Comparison of ENCODE assay signal across 16 mouse cellular contexts in genomic region chr17:63235821-63236220, GRCm38 (mm10).
DNase-seq lines count a peak whose midpoint lies in the region; ATAC-seq and TF ChIP-seq lines count a peak whose summit lies in the region.
"Had no signal": no experiment of that assay in that cellular context is flagged by ENCODE, and none has a peak within 500 bp of the region (broad histone marks: within the 10 kb centered on the region; RNA-seq: fewer than 3 reads in every experiment).

No protein-coding gene starts in this region.

- H3K36me3 ChIP-seq in intestine, postnatal 0 days (ENCODE audit: control insufficient read depth, insufficient read depth): no peaks in the 10 kb centered on the region
- H3K36me3 ChIP-seq in intestine, embryonic 16.5 days (ENCODE audit: control insufficient read depth, insufficient read depth, low read length): no peaks in the 10 kb centered on the region
- H3K36me3 ChIP-seq in kidney, embryonic 16.5 days (ENCODE audit: insufficient read depth, low read length): no peaks in the 10 kb centered on the region
- no peaks in the 10 kb centered on the region for H3K36me3 ChIP-seq in midbrain, postnatal 0 days (ENCODE audit: insufficient read depth, low read length)
- no peaks in the 10 kb centered on the region for H3K36me3 ChIP-seq in midbrain, embryonic 14.5 days (ENCODE audit: control insufficient read depth, insufficient read depth, low read length)
- H3K36me3 ChIP-seq: embryonic facial prominence, embryonic 10.5 days; heart, embryonic 13.5 days; hindbrain, embryonic 15.5 days had no signal

- H3K4me1 ChIP-seq in intestine, postnatal 0 days (replicated peaks; ENCODE audit: control insufficient read depth, insufficient read depth, low read length): no peaks in the 10 kb centered on the region
- no peaks in the 10 kb centered on the region for H3K4me1 ChIP-seq in intestine, embryonic 16.5 days (ENCODE audit: control insufficient read depth, insufficient read depth, low read length)
- H3K4me1 ChIP-seq in kidney, embryonic 16.5 days (ENCODE audit: insufficient read depth, low read length): no peaks in the 10 kb centered on the region
- no peaks in the 10 kb centered on the region for H3K4me1 ChIP-seq in midbrain, postnatal 0 days (ENCODE audit: insufficient read depth, low read length)
- no peaks in the 10 kb centered on the region for H3K4me1 ChIP-seq in midbrain, embryonic 14.5 days (ENCODE audit: control insufficient read depth, insufficient read depth, low read length)
- H3K4me1 ChIP-seq: embryonic facial prominence, embryonic 10.5 days; forebrain, embryonic 13.5 days; hindbrain, embryonic 15.5 days had no signal

- no peak for DNase-seq in kidney, adult 11 months
- no peak for DNase-seq in midbrain, postnatal 0 days (ENCODE audit: low spot score)
- DNase-seq in midbrain, embryonic 14.5 days: no peak
- DNase-seq: adrenal gland, adult 8-10 months; adrenal gland, postnatal 36 days; cerebellum, adult 2 months; cerebellum, postnatal 10 days; gastrocnemius, postnatal 10 days; heart, postnatal 36 days had no signal

- H3K4me2 ChIP-seq in intestine, postnatal 0 days (replicated peaks; ENCODE audit: low read depth): no peak overlapping the region
- no peak overlapping the region for H3K4me2 ChIP-seq in intestine, embryonic 16.5 days (ENCODE audit: low read depth, low read length)
- H3K4me2 ChIP-seq in kidney, embryonic 16.5 days (replicated peaks; ENCODE audit: low read depth, low read length): no peak overlapping the region
- H3K4me2 ChIP-seq in midbrain, postnatal 0 days (ENCODE audit: low read depth, low read length, poor library complexity, severe bottlenecking): no peak overlapping the region
- H3K4me2 ChIP-seq in midbrain, embryonic 14.5 days (ENCODE audit: low read length): no peak overlapping the region
- H3K4me2 ChIP-seq: forebrain, embryonic 13.5 days; heart, embryonic 13.5 days; hindbrain, embryonic 15.5 days had no signal

- peak; percentile 37 for TF ChIP-seq CTCF in intestine, postnatal 0 days (IDR thresholded peaks at IDR 0.05; ENCODE audit: low read depth)
- peak; percentile 34; the same call in 1 of the 2 replicates for TF ChIP-seq CTCF in midbrain, postnatal 0 days (IDR thresholded peaks at IDR 0.05)

- no peak overlapping the region for H3K4me3 ChIP-seq in intestine, postnatal 0 days (ENCODE audit: low read depth, low read length)
- H3K4me3 ChIP-seq in intestine, embryonic 16.5 days (ENCODE audit: low read length): no peak overlapping the region
- no peak overlapping the region for H3K4me3 ChIP-seq in kidney, embryonic 16.5 days (ENCODE audit: low read length)
- H3K4me3 ChIP-seq in midbrain, postnatal 0 days (ENCODE audit: low read depth, low read length): no peak overlapping the region
- H3K4me3 ChIP-seq in midbrain, embryonic 14.5 days (replicated peaks; ENCODE audit: low read depth, low read length): no peak overlapping the region
- H3K4me3 ChIP-seq: embryonic facial prominence, embryonic 10.5 days; forebrain, embryonic 13.5 days; heart, embryonic 13.5 days; hindbrain, embryonic 15.5 days had no signal

- no peaks in the 10 kb centered on the region for H3K27me3 ChIP-seq in intestine, postnatal 0 days (replicated peaks; ENCODE audit: control insufficient read depth, insufficient read depth, low read length)
- H3K27me3 ChIP-seq in intestine, embryonic 16.5 days (replicated peaks; ENCODE audit: control insufficient read depth, insufficient read depth, low read length): no peaks in the 10 kb centered on the region
- H3K27me3 ChIP-seq in kidney, embryonic 16.5 days (ENCODE audit: insufficient read depth, low read length): no peaks in the 10 kb centered on the region
- no peaks in the 10 kb centered on the region for H3K27me3 ChIP-seq in midbrain, postnatal 0 days (ENCODE audit: insufficient read depth, low read length)
- no peaks in the 10 kb centered on the region for H3K27me3 ChIP-seq in midbrain, embryonic 14.5 days (ENCODE audit: control insufficient read depth, insufficient read depth, low read length)
- H3K27me3 ChIP-seq: forebrain, embryonic 13.5 days; heart, embryonic 13.5 days; hindbrain, embryonic 15.5 days had no signal

- 68% methylated on average over 3 of the region's 3 CpGs for WGBS in intestine, postnatal 0 days
- 57% methylated on average over 3 of the region's 3 CpGs for WGBS in intestine, embryonic 16.5 days
- WGBS in kidney, embryonic 16.5 days: 40% methylated on average over 3 of the region's 3 CpGs
- WGBS in midbrain, postnatal 0 days: 61% methylated on average over 3 of the region's 3 CpGs
- WGBS in midbrain, embryonic 14.5 days: 49% methylated on average over 3 of the region's 3 CpGs

- ATAC-seq in intestine, postnatal 0 days: no peak
- no peak for ATAC-seq in intestine, embryonic 16.5 days
- peak; percentile 76 for ATAC-seq in kidney, embryonic 16.5 days (ENCODE audit: low FRiP score, low TSS enrichment)
- ATAC-seq in midbrain, postnatal 0 days (ENCODE audit: low FRiP score): no peak
- no peak for ATAC-seq in midbrain, embryonic 14.5 days (ENCODE audit: low FRiP score, low TSS enrichment)
- ATAC-seq: forebrain, embryonic 13.5 days had no signal

- no peaks in the 10 kb centered on the region for H3K9me3 ChIP-seq in intestine, postnatal 0 days (ENCODE audit: control insufficient read depth)
- H3K9me3 ChIP-seq in intestine, embryonic 16.5 days (ENCODE audit: control insufficient read depth, low read length): no peaks in the 10 kb centered on the region
- no peaks in the 10 kb centered on the region for H3K9me3 ChIP-seq in kidney, embryonic 16.5 days (ENCODE audit: low read length)
- no peaks in the 10 kb centered on the region for H3K9me3 ChIP-seq in midbrain, postnatal 0 days (ENCODE audit: low read length)
- no peaks in the 10 kb centered on the region for H3K9me3 ChIP-seq in midbrain, embryonic 14.5 days (ENCODE audit: control insufficient read depth, low read length)
- H3K9me3 ChIP-seq: embryonic facial prominence, embryonic 10.5 days; forebrain, embryonic 13.5 days; heart, embryonic 13.5 days; hindbrain, embryonic 15.5 days had no signal

- no peak overlapping the region for H3K9ac ChIP-seq in intestine, postnatal 0 days (ENCODE audit: low read depth, low read length)
- no peak overlapping the region for H3K9ac ChIP-seq in intestine, embryonic 16.5 days (ENCODE audit: low read depth, low read length)
- no peak overlapping the region for H3K9ac ChIP-seq in kidney, embryonic 16.5 days (replicated peaks; ENCODE audit: low read length)
- H3K9ac ChIP-seq in midbrain, postnatal 0 days (replicated peaks; ENCODE audit: low read length, poor library complexity, severe bottlenecking): no peak overlapping the region
- no peak overlapping the region for H3K9ac ChIP-seq in midbrain, embryonic 14.5 days (replicated peaks; ENCODE audit: low read length)
- H3K9ac ChIP-seq: forebrain, embryonic 13.5 days; heart, embryonic 13.5 days; hindbrain, embryonic 15.5 days had no signal

- H3K27ac ChIP-seq in intestine, postnatal 0 days (ENCODE audit: low read depth, low read length): no peak overlapping the region
- H3K27ac ChIP-seq in intestine, embryonic 16.5 days (ENCODE audit: low read length): no peak overlapping the region
- H3K27ac ChIP-seq in kidney, embryonic 16.5 days (ENCODE audit: low read length): no peak overlapping the region
- no peak overlapping the region for H3K27ac ChIP-seq in midbrain, postnatal 0 days (ENCODE audit: low read depth, low read length)
- no peak overlapping the region for H3K27ac ChIP-seq in midbrain, embryonic 14.5 days (replicated peaks; ENCODE audit: low read depth, low read length)
- H3K27ac ChIP-seq: embryonic facial prominence, embryonic 10.5 days; forebrain, embryonic 13.5 days; heart, embryonic 13.5 days; hindbrain, embryonic 15.5 days had no signal
